ENCODE assay signal across 16 mouse cellular contexts in the genomic region with DNA sequence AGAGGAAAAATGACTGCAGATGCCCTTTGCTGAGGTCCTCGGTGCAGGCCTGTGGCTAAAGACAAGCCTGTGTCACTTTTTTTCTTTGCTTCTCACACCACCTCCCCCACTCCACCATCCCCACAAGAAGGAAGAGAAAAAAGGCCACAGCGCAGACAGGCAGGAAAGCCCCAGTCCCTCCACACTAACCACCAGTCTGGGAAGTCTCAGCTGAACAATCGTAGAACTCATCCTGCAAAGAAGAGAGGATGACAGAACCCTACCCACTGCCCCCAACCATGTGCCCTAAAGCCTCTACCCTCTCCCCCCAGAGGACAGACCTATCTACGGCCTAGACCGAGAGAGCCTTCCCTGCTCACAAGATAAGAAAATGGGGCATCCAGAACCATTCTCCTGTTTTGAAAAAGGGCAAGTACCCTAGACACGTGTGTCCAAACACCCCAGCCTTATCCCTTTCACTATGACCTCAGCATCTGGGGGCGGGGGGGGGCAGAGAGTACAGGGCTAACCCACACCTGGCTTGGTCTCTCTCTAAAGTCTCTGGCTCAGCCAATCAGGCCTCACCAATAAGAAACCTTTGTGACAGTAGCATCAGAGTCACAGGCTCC.
DNase-seq lines count a peak whose midpoint lies in the region; ATAC-seq lines count a peak whose summit lies in the region.
"Had no signal": no experiment of that assay in that cellular context is flagged by ENCODE, and none has a peak within 500 bp of the region (broad histone marks: within the 10 kb centered on the region; RNA-seq: fewer than 3 reads in every experiment).

No protein-coding gene starts in this region.

- 53% methylated on average over 7 of the region's 7 CpGs for WGBS in heart, embryonic 16.5 days
- WGBS in heart, embryonic 12.5 days: 45% methylated on average over 7 of the region's 7 CpGs

- H3K4me2 ChIP-seq in heart, embryonic 16.5 days (ENCODE audit: low read depth, low read length): no peak overlapping the region
- no peak overlapping the region for H3K4me2 ChIP-seq in heart, embryonic 12.5 days
- H3K4me2 ChIP-seq: midbrain, embryonic 11.5 days; neural tube, embryonic 12.5 days had no signal

- peaks cover 51% of the 10 kb centered on the region for H3K4me1 ChIP-seq in heart, embryonic 16.5 days (ENCODE audit: control insufficient read depth, insufficient read depth, low read length)
- peaks cover 55% of the 10 kb centered on the region for H3K4me1 ChIP-seq in heart, embryonic 12.5 days (replicated peaks)

- H3K27ac ChIP-seq in heart, embryonic 16.5 days (ENCODE audit: low read length): no peak overlapping the region
- no peak overlapping the region for H3K27ac ChIP-seq in heart, embryonic 12.5 days (ENCODE audit: poor library complexity, severe bottlenecking)
- H3K27ac ChIP-seq: kidney, postnatal 0 days; liver, embryonic 14.5 days; neural tube, embryonic 12.5 days had no signal

- no peak overlapping the region for H3K9ac ChIP-seq in heart, embryonic 16.5 days (ENCODE audit: low read length)
- H3K9ac ChIP-seq in heart, embryonic 12.5 days: no peak overlapping the region
- H3K9ac ChIP-seq: liver, embryonic 14.5 days; neural tube, embryonic 12.5 days had no signal

- H3K36me3 ChIP-seq in heart, embryonic 16.5 days (ENCODE audit: control insufficient read depth, insufficient read depth): no peaks in the 10 kb centered on the region
- no peaks in the 10 kb centered on the region for H3K36me3 ChIP-seq in heart, embryonic 12.5 days
- H3K36me3 ChIP-seq: neural tube, embryonic 12.5 days had no signal

- ATAC-seq in heart, embryonic 16.5 days (replicated peaks; ENCODE audit: extremely low read depth, insufficient read depth, low FRiP score): 0 out of 2 replicates have a peak, but pooled peaks have one; percentile 15
- ATAC-seq in heart, embryonic 12.5 days (ENCODE audit: insufficient number of reproducible peaks, low FRiP score): no peak
- ATAC-seq in activated CD4-positive, CD25-positive, alpha-beta regulatory T cell, adult 4 months: peak; percentile 41
- ATAC-seq in megakaryocyte-erythroid progenitor cell, adult 5-6 weeks (replicated peaks; ENCODE audit: low FRiP score, low TSS enrichment, poor library complexity, severe bottlenecking): 0 out of 2 replicates have a peak, but pooled peaks have one; percentile 28
- ATAC-seq: Patski had no signal

- H3K27me3 ChIP-seq in heart, embryonic 16.5 days (ENCODE audit: control insufficient read depth, insufficient read depth, low read length): no peaks in the 10 kb centered on the region
- H3K27me3 ChIP-seq in heart, embryonic 12.5 days (replicated peaks): no peaks in the 10 kb centered on the region
- H3K27me3 ChIP-seq: neural tube, embryonic 12.5 days; Patski had no signal

- peak; percentile 50 for DNase-seq in CD4-positive helper T cell, adult 2 months (ENCODE audit: low read depth, low spot score)
- no peak for DNase-seq in gastrocnemius, adult 8-10 months (ENCODE audit: low spot score in 2 of 2)
- DNase-seq in gastrocnemius, adult 18-20 months (ENCODE audit: low spot score): no peak
- no peak for DNase-seq in lung, postnatal 36 days
- DNase-seq: cerebellum, adult 9-11 months; lung, postnatal 14 days had no signal

- H3K4me3 ChIP-seq in heart, embryonic 16.5 days (ENCODE audit: low read length): no peak overlapping the region
- no peak overlapping the region for H3K4me3 ChIP-seq in heart, embryonic 12.5 days
- H3K4me3 ChIP-seq: erythroblast, embryonic 14.5 days; neural tube, embryonic 12.5 days had no signal

- no peaks in the 10 kb centered on the region for H3K9me3 ChIP-seq in heart, embryonic 16.5 days (replicated peaks; ENCODE audit: control insufficient read depth, low read length)
- H3K9me3 ChIP-seq in heart, embryonic 12.5 days (replicated peaks): no peaks in the 10 kb centered on the region
- H3K9me3 ChIP-seq: neural tube, embryonic 12.5 days had no signal
